Mouse (Mus musculus) E14TG2a.4 (cell line): ENCODE measurements at regions not wholly inside any gene's neighbourhood (a gene's known extent, or its start where the extent isn't known, plus 50 kb on each side); places are given as distances from the start of the nearest gene placed in this dataset.

ENCODE experiments used
- CTCF ChIP-seq: conservative IDR thresholded peaks from 2 replicates; pipeline ENCODE4 v1.5.1; 2014; ENCODE audit warnings: low read length
- NANOG ChIP-seq: IDR thresholded peaks from 2 replicates; pipeline ENCODE4 v1.6.1; 2014; ENCODE audit warnings: borderline replicate concordance, low read length, mixed read lengths

DNA sequence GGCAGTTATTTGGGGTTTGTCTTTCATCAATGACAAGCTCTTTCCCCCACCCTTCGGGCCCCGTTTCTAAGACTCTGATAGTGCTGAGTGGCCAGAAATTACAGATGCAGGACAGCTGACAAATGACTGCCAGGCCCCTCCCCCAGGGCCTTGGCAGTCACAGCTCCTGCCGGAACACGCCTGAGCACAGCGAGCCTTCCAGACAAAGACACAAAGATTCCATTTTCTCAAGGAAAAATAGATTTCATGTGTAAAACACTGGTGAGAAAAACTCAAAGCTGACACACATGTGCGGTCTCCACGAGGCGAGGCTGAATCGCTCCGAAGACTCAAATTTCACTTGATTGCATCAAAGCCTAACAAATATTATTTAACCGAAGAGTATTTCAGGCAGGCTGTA, 247.6 kb downstream of the Ptprc start:
- TF ChIP-seq CTCF (no peak), NANOG (no peak)
